Mouse (Mus musculus) frontal cortex, adult (tissue): ENCODE measurements around the gene E130116L18Rik.
"Not testable (repeated sequence)": the region's sequence is repeated elsewhere in the genome, so short reads cannot be mapped to it uniquely, and the experiment has no call there.

ENCODE experiments used
- ATAC-seq: cut with Nextera tagmentation; 2 replicates; pipeline ENCODE4 v1.9.2; 2017; ENCODE audit warnings: mild to moderate bottlenecking, moderate library complexity, mixed read lengths; ENCODE audit not compliant: low TSS enrichment

E130116L18Rik gene

GRCm38 (mm10) chr5:25222752-25223702 is at the start of gene E130116L18Rik:
Gene E130116L18Rik, minus strand, starts transcription at chr5:25223153.
- ATAC-seq = peak; percentile 98

- no peak for ATAC-seq
Measured at GRCm38 (mm10) chr5:25268258-25268888, 45.4 kb upstream of the E130116L18Rik start.

GRCm38 (mm10) chr5:25262266-25262665 is 39.3 kb upstream of the E130116L18Rik start:
- ATAC-seq = no peak

GRCm38 (mm10) chr5:25261452-25261851 is 38.5 kb upstream of the E130116L18Rik start:
- ATAC-seq = no peak

GRCm38 (mm10) chr5:25256686-25257085 is 33.7 kb upstream of the E130116L18Rik start:
- peak; percentile 80 for ATAC-seq

GRCm38 (mm10) chr5:25254491-25254890 is 31.5 kb upstream of the E130116L18Rik start:
- ATAC-seq = no peak

GRCm38 (mm10) chr5:25252825-25253544 is 30.0 kb upstream of the E130116L18Rik start:
- no peak for ATAC-seq

GRCm38 (mm10) chr5:25252423-25252822 is 29.5 kb upstream of the E130116L18Rik start:
- no peak for ATAC-seq

- no peak for ATAC-seq
Measured at GRCm38 (mm10) chr5:25247036-25247435, 24.1 kb upstream of the E130116L18Rik start.

- ATAC-seq = no peak
Measured at GRCm38 (mm10) chr5:25246473-25246865, 23.5 kb upstream of the E130116L18Rik start.

GRCm38 (mm10) chr5:25245806-25246472 is 23.0 kb upstream of the E130116L18Rik start:
- ATAC-seq = no peak

GRCm38 (mm10) chr5:25243101-25243500 is 20.1 kb upstream of the E130116L18Rik start:
- ATAC-seq = peak; percentile 44; the same call in 1 of the 2 replicates

- ATAC-seq = not testable (repeated sequence)
Measured at GRCm38 (mm10) chr5:25224377-25224776, 1.4 kb upstream of the E130116L18Rik start.

GRCm38 (mm10) chr5:25221604-25222003 is 1.3 kb downstream of the E130116L18Rik start, which contains the start of gene Galnt11:
Gene Galnt11, plus strand, starts transcription at chr5:25221904.
- no peak for ATAC-seq

- ATAC-seq = peak; percentile 35; the same call in 1 of the 2 replicates
Measured at GRCm38 (mm10) chr5:25215006-25215405, 7.9 kb downstream of the E130116L18Rik start.

GRCm38 (mm10) chr5:25213216-25213615 is 9.7 kb downstream of the E130116L18Rik start:
- ATAC-seq = peak; percentile 85

- peak; percentile 69; the same call in 1 of the 2 replicates for ATAC-seq
Measured at GRCm38 (mm10) chr5:25211872-25212271, 11.1 kb downstream of the E130116L18Rik start.

GRCm38 (mm10) chr5:25190521-25190920 is 32.4 kb downstream of the E130116L18Rik start:
- no peak for ATAC-seq

GRCm38 (mm10) chr5:25188802-25189201 is 34.2 kb downstream of the E130116L18Rik start:
- ATAC-seq = no peak

- no peak for ATAC-seq
Measured at GRCm38 (mm10) chr5:25187727-25188126, 35.2 kb downstream of the E130116L18Rik start.

GRCm38 (mm10) chr5:25184594-25184993 is 38.4 kb downstream of the E130116L18Rik start:
- ATAC-seq = no peak
